Comparison of ENCODE assay signal across 25 mouse cellular contexts in genomic region chr17:57232200-57232599, GRCm38 (mm10). TPM values are rescaled to one million over a fixed set of nuclear protein-coding genes. Genes with fewer than 3 reads are reported as not detected.
DNase-seq lines count a peak whose midpoint lies in the region; ATAC-seq and TF ChIP-seq lines count a peak whose summit lies in the region.
"Had no signal": no experiment of that assay in that cellular context is flagged by ENCODE, and none has a peak within 500 bp of the region (broad histone marks: within the 10 kb centered on the region; RNA-seq: fewer than 3 reads in every experiment).

No protein-coding gene starts in this region.

- no peak for ATAC-seq in kidney, postnatal 0 days (replicated peaks; ENCODE audit: low FRiP score, low read depth)
- ATAC-seq in kidney, embryonic 15.5 days (replicated peaks; ENCODE audit: low FRiP score) = no peak
- no peak for ATAC-seq in intestine, embryonic 15.5 days
- ATAC-seq in liver, embryonic 13.5 days (ENCODE audit: low read depth) = no peak
- ATAC-seq: forebrain, embryonic 16.5 days; midbrain, embryonic 13.5 days had no signal

- H3K27ac ChIP-seq in kidney, postnatal 0 days = peak overlapping the region; percentile 66; the same call in 1 of the 2 replicates
- no peak overlapping the region for H3K27ac ChIP-seq in kidney, embryonic 15.5 days
- H3K27ac ChIP-seq in intestine, embryonic 15.5 days = peak overlapping the region; percentile 68
- peak overlapping the region; percentile 65 for H3K27ac ChIP-seq in liver, embryonic 13.5 days
- peak overlapping the region; percentile 92; the same call in 1 of the 2 replicates for H3K27ac ChIP-seq in small intestine, adult 2 months (ENCODE audit: insufficient read depth, low read depth, low read length)
- H3K27ac ChIP-seq: embryonic facial prominence, embryonic 10.5 days; forebrain, embryonic 10.5 days; hindbrain, embryonic 15.5 days; limb, embryonic 10.5 days; midbrain, embryonic 13.5 days had no signal

- no peak for DNase-seq in kidney, postnatal 0 days (ENCODE audit: low spot score)
- no peak for DNase-seq in liver, embryonic 13.5 days
- DNase-seq in adrenal gland, postnatal 14 days = no peak
- DNase-seq in left cerebral cortex, adult 8-10 months (ENCODE audit: low spot score in 2 of 2) = no peak
- DNase-seq: cerebellum, adult 11-12 months; cerebellum, postnatal 10 days; gastrocnemius, postnatal 25 days; heart, postnatal 4 days; kidney, adult 11 months; layer of hippocampus, adult 9-11 months; right cerebral cortex, postnatal 14 days; thymus, adult 18-20 months had no signal

- no peak overlapping the region for H3K4me3 ChIP-seq in kidney, postnatal 0 days (replicated peaks; ENCODE audit: low read depth, low read length)
- no peak overlapping the region for H3K4me3 ChIP-seq in kidney, embryonic 15.5 days (replicated peaks)
- H3K4me3 ChIP-seq in intestine, embryonic 15.5 days (replicated peaks) = no peak overlapping the region
- no peak overlapping the region for H3K4me3 ChIP-seq in liver, embryonic 13.5 days (replicated peaks)
- no peak overlapping the region for H3K4me3 ChIP-seq in small intestine, adult 2 months (ENCODE audit: low read depth, low read length)
- H3K4me3 ChIP-seq: embryonic facial prominence, embryonic 10.5 days; forebrain, embryonic 10.5 days; hindbrain, embryonic 15.5 days; limb, embryonic 10.5 days; midbrain, embryonic 13.5 days had no signal

- no peak for TF ChIP-seq POLR2A in small intestine, adult 2 months (IDR thresholded peaks at IDR 0.05; ENCODE audit: low read depth, low read length)

- H3K4me1 ChIP-seq in kidney, postnatal 0 days (replicated peaks; ENCODE audit: insufficient read depth, low read length) = 0 out of 2 replicates have a peak, but pooled peaks cover 3% of the 10 kb centered on the region
- peaks cover 6% of the 10 kb centered on the region; the same call in 1 of the 2 replicates for H3K4me1 ChIP-seq in kidney, embryonic 15.5 days
- peaks cover 21% of the 10 kb centered on the region; the same call in 1 of the 2 replicates for H3K4me1 ChIP-seq in intestine, embryonic 15.5 days (replicated peaks)
- peaks cover 36% of the 10 kb centered on the region for H3K4me1 ChIP-seq in liver, embryonic 13.5 days (replicated peaks)
- peaks cover 31% of the 10 kb centered on the region for H3K4me1 ChIP-seq in small intestine, adult 2 months (ENCODE audit: control insufficient read depth, insufficient read depth, insufficient read length, low read length)
- H3K4me1 ChIP-seq: forebrain, embryonic 10.5 days; hindbrain, embryonic 15.5 days had no signal

- no peaks in the 10 kb centered on the region for H3K27me3 ChIP-seq in kidney, postnatal 0 days (ENCODE audit: insufficient read depth, low read length)
- no peaks in the 10 kb centered on the region for H3K27me3 ChIP-seq in kidney, embryonic 15.5 days
- H3K27me3 ChIP-seq in intestine, embryonic 15.5 days (replicated peaks) = no peaks in the 10 kb centered on the region
- no peaks in the 10 kb centered on the region for H3K27me3 ChIP-seq in liver, embryonic 13.5 days
- H3K27me3 ChIP-seq in small intestine, adult 2 months (ENCODE audit: control insufficient read depth, insufficient read depth, low read length) = no peaks in the 10 kb centered on the region
- H3K27me3 ChIP-seq: CH12.LX; hindbrain, embryonic 15.5 days; midbrain, embryonic 13.5 days had no signal

- no peak overlapping the region for H3K4me2 ChIP-seq in kidney, postnatal 0 days (ENCODE audit: low read length)
- no peak overlapping the region for H3K4me2 ChIP-seq in kidney, embryonic 15.5 days
- H3K4me2 ChIP-seq in intestine, embryonic 15.5 days (replicated peaks) = no peak overlapping the region
- H3K4me2 ChIP-seq in liver, embryonic 13.5 days = peak overlapping the region; percentile 34; the same call in 1 of the 2 replicates
- H3K4me2 ChIP-seq: hindbrain, embryonic 15.5 days; midbrain, embryonic 13.5 days had no signal

- no peak overlapping the region for H3K9ac ChIP-seq in kidney, postnatal 0 days (ENCODE audit: low read depth, low read length)
- no peak overlapping the region for H3K9ac ChIP-seq in kidney, embryonic 15.5 days
- no peak overlapping the region for H3K9ac ChIP-seq in intestine, embryonic 15.5 days
- peak overlapping the region; percentile 3; the same call in 1 of the 2 replicates for H3K9ac ChIP-seq in liver, embryonic 13.5 days
- H3K9ac ChIP-seq: hindbrain, embryonic 15.5 days; midbrain, embryonic 13.5 days had no signal

- H3K9me3 ChIP-seq in kidney, postnatal 0 days (replicated peaks; ENCODE audit: low read length) = no peaks in the 10 kb centered on the region
- no peaks in the 10 kb centered on the region for H3K9me3 ChIP-seq in kidney, embryonic 15.5 days (replicated peaks)
- no peaks in the 10 kb centered on the region for H3K9me3 ChIP-seq in intestine, embryonic 15.5 days
- H3K9me3 ChIP-seq in liver, embryonic 13.5 days (replicated peaks) = no peaks in the 10 kb centered on the region
- H3K9me3 ChIP-seq: embryonic facial prominence, embryonic 10.5 days; forebrain, embryonic 10.5 days; G1E; hindbrain, embryonic 15.5 days; limb, embryonic 10.5 days; midbrain, embryonic 13.5 days had no signal

- TF ChIP-seq CTCF in kidney, postnatal 0 days (IDR thresholded peaks at IDR 0.05; ENCODE audit: low read depth) = no peak
- no peak for TF ChIP-seq CTCF in small intestine, adult 2 months (IDR thresholded peaks at IDR 0.05; ENCODE audit: extremely low read depth, insufficient read length, insufficient replicate concordance, low read depth, low read length)

- 68% methylated on average over 1 of the region's 1 CpGs for WGBS in kidney, postnatal 0 days
- 88% methylated on average over 1 of the region's 1 CpGs for WGBS in kidney, embryonic 15.5 days
- WGBS in intestine, embryonic 15.5 days = 84% methylated on average over 1 of the region's 1 CpGs
- 73% methylated on average over 1 of the region's 1 CpGs for WGBS in liver, embryonic 13.5 days (ENCODE audit: insufficient replicate concordance)
- WGBS in small intestine, adult 2 months = 80% methylated on average over 1 of the region's 1 CpGs

- peaks cover 17% of the 10 kb centered on the region; the same call in 1 of the 2 replicates for H3K36me3 ChIP-seq in kidney, postnatal 0 days (ENCODE audit: insufficient read depth, low read length)
- peaks cover 28% of the 10 kb centered on the region for H3K36me3 ChIP-seq in kidney, embryonic 15.5 days
- peaks cover 19% of the 10 kb centered on the region for H3K36me3 ChIP-seq in intestine, embryonic 15.5 days
- H3K36me3 ChIP-seq in liver, embryonic 13.5 days = peaks cover 28% of the 10 kb centered on the region
- peaks cover 17% of the 10 kb centered on the region for H3K36me3 ChIP-seq in small intestine, adult 2 months (ENCODE audit: control insufficient read depth, insufficient read depth, low read length)
- H3K36me3 ChIP-seq: hindbrain, embryonic 15.5 days had no signal

RNA-seq across cellular contexts. Expression of gene C3, which starts 4.3 kb away (rescaled TPM):
- polyA plus RNA-seq in kidney, postnatal 0 days (2015; fragmentation: Nextera tagmentation; extraction: Ambion mirVana) = 2.0 and 2.9 TPM in 2 replicates
- polyA plus RNA-seq in kidney, embryonic 15.5 days (2015; fragmentation: Nextera tagmentation; extraction: Ambion mirVana) = 2.3 and 5.4 TPM in 2 replicates
- polyA plus RNA-seq in intestine, embryonic 15.5 days (2015; fragmentation: Nextera tagmentation; extraction: Ambion mirVana) = 4.3 and 7.7 TPM in 2 replicates
- polyA plus RNA-seq in liver, embryonic 13.5 days (2015; fragmentation: Nextera tagmentation; extraction: Ambion mirVana) = 98.2 and 119 TPM in 2 replicates
- 17.9 and 40.9 TPM in 2 replicates for polyA plus RNA-seq in small intestine, adult 2 months (2012; rRNA removed)
- 181 and 603 TPM in 2 replicates for total RNA-seq in adrenal gland, postnatal 14 days (2021)
- 1 to 10 TPM in 3 of 4 experiments, under 1 TPM in 1; 0.94 to 3.9 (median 1.3) TPM for total RNA-seq in left cerebral cortex, adult 8-10 months (2022)

RNA-seq across cellular contexts. Expression of gene Gpr108, which starts 16.0 kb away (rescaled TPM):
- 37.6 and 40.4 TPM in 2 replicates for polyA plus RNA-seq in kidney, postnatal 0 days (2015; fragmentation: Nextera tagmentation; extraction: Ambion mirVana)
- polyA plus RNA-seq in kidney, embryonic 15.5 days (2015; fragmentation: Nextera tagmentation; extraction: Ambion mirVana) = 35.6 and 39.5 TPM in 2 replicates
- 32.6 and 34.7 TPM in 2 replicates for polyA plus RNA-seq in intestine, embryonic 15.5 days (2015; fragmentation: Nextera tagmentation; extraction: Ambion mirVana)
- polyA plus RNA-seq in liver, embryonic 13.5 days (2015; fragmentation: Nextera tagmentation; extraction: Ambion mirVana) = 13.7 and 15.2 TPM in 2 replicates
- polyA plus RNA-seq in small intestine, adult 2 months (2012; rRNA removed) = 25.6 and 46.5 TPM in 2 replicates
- total RNA-seq in adrenal gland, postnatal 14 days (2021) = 54.2 and 56.4 TPM in 2 replicates
- total RNA-seq in left cerebral cortex, adult 8-10 months (2022) = 10 to 100 TPM; 26.5 to 27.8 (median 27.5) TPM

RNA-seq across cellular contexts. Expression of gene Trip10, which starts 17.1 kb away (rescaled TPM):
- 40.8 and 43.6 TPM in 2 replicates for polyA plus RNA-seq in kidney, postnatal 0 days (2015; fragmentation: Nextera tagmentation; extraction: Ambion mirVana)
- polyA plus RNA-seq in kidney, embryonic 15.5 days (2015; fragmentation: Nextera tagmentation; extraction: Ambion mirVana) = 44.5 and 47.5 TPM in 2 replicates
- polyA plus RNA-seq in intestine, embryonic 15.5 days (2015; fragmentation: Nextera tagmentation; extraction: Ambion mirVana) = 45.2 and 46.1 TPM in 2 replicates
- 10.4 and 11.9 TPM in 2 replicates for polyA plus RNA-seq in liver, embryonic 13.5 days (2015; fragmentation: Nextera tagmentation; extraction: Ambion mirVana)
- polyA plus RNA-seq in small intestine, adult 2 months (2012; rRNA removed) = 11.0 and 30.3 TPM in 2 replicates
- total RNA-seq in adrenal gland, postnatal 14 days (2021) = 38.5 and 45.1 TPM in 2 replicates
- total RNA-seq in left cerebral cortex, adult 8-10 months (2022) = 1 to 10 TPM; 6.9 to 9.1 (median 8.1) TPM

RNA-seq across cellular contexts. Expression of gene Tnfsf14, which starts 38.2 kb away (rescaled TPM):
- 0.08 and 0.09 TPM in 2 replicates for polyA plus RNA-seq in kidney, postnatal 0 days (2015; fragmentation: Nextera tagmentation; extraction: Ambion mirVana)
- 0.08 TPM in 1 of 2 replicates, not detected in the other for polyA plus RNA-seq in kidney, embryonic 15.5 days (2015; fragmentation: Nextera tagmentation; extraction: Ambion mirVana)
- polyA plus RNA-seq in intestine, embryonic 15.5 days (2015; fragmentation: Nextera tagmentation; extraction: Ambion mirVana) = 0.23 and 0.29 TPM in 2 replicates
- 1.4 and 1.8 TPM in 2 replicates for polyA plus RNA-seq in liver, embryonic 13.5 days (2015; fragmentation: Nextera tagmentation; extraction: Ambion mirVana)
- polyA plus RNA-seq in small intestine, adult 2 months (2012; rRNA removed) = 0.79 and 0.98 TPM in 2 replicates
- total RNA-seq in adrenal gland, postnatal 14 days (2021) = 0.19 and 0.53 TPM in 2 replicates
- total RNA-seq in left cerebral cortex, adult 8-10 months (2022) = not detected
- total RNA-seq: gastrocnemius, postnatal 25 days; heart, postnatal 4 days; left cerebral cortex, adult 18-20 months had no signal
- polyA plus RNA-seq: cortical plate, adult 2 months; embryonic facial prominence, embryonic 10.5 days; forebrain, embryonic 16.5 days; midbrain, embryonic 13.5 days had no signal

RNA-seq across cellular contexts. Expression of gene Vav1, which starts 46.7 kb away (rescaled TPM):
- 0.87 and 1.1 TPM in 2 replicates for polyA plus RNA-seq in kidney, postnatal 0 days (2015; fragmentation: Nextera tagmentation; extraction: Ambion mirVana)
- polyA plus RNA-seq in kidney, embryonic 15.5 days (2015; fragmentation: Nextera tagmentation; extraction: Ambion mirVana) = 1.7 and 1.8 TPM in 2 replicates
- polyA plus RNA-seq in intestine, embryonic 15.5 days (2015; fragmentation: Nextera tagmentation; extraction: Ambion mirVana) = 3.2 TPM in 2 replicates
- polyA plus RNA-seq in liver, embryonic 13.5 days (2015; fragmentation: Nextera tagmentation; extraction: Ambion mirVana) = 11.6 and 12.5 TPM in 2 replicates
- 3.5 and 6.1 TPM in 2 replicates for polyA plus RNA-seq in small intestine, adult 2 months (2012; rRNA removed)
- 2.8 and 9.7 TPM in 2 replicates for total RNA-seq in adrenal gland, postnatal 14 days (2021)
- total RNA-seq in left cerebral cortex, adult 8-10 months (2022) = 1 to 10 TPM; 2.9 to 9.2 (median 5.0) TPM
